Mouse (Mus musculus) brain, adult 10 weeks (tissue): ENCODE measurements around the gene Zfp52. TPM values are rescaled to one million over a fixed set of nuclear protein-coding genes. Genes with fewer than 3 reads are reported as not detected.

Source experiments
- polyA plus RNA-seq: library from polyadenylated mRNA; stranded (reverse); fragments of 350-450 nt; fragmentation: Illumina TruSeq; extraction: RNeasy Lipid Tissue Mini Kit (QIAGEN cat#74804); gene quantifications from one replicate; pipeline ENCODE4 v1.2.3, GENCODE M21; 2015; ENCODE audit warnings: low read depth, low replicate concordance

The Zfp52 gene
- polyA plus RNA-seq = 5.1 TPM

DNA sequence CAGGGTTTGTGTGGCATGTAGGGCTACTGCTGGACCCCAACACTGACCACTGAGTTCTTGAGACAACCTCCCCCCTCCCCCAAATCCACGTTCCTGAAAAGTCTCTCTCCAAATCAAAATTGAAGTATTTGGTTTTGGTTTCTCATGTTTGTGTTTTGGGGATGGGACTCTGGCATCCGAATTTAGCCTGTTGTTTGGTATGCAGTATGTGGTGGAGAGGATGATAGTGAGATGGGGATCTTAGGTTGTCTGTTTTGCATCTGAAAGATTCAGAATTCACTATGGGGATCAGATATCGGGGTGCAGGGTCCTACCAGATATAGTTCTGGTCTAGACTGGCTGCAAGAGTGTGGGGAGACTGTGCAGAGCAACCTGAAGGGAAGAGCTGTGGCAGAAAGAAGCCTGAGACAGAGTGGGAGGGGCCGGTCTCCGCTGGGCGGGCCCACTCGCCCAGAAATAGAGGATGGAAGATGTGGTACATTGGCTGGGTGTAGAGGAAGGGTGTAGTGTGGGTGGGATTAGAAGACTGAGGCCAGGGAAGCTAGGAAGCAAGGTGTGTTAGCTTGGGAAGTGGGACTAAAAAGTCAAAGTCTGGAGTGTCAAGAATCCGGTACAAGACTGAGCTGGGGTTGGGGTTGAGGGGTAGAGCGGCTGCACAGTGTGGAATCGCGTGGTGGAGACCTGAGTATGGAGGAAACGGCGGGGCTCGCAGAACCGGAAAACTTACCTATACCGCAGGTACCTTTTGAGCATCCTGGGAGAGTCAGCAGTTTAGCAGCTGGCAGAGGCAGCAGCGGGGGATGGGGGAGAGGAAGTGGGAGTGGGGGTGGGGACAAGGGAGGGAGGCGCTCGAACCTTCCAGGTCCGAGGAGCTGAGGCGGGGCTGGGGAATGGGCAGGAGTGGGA, at the start of gene Zfp52:
Gene Zfp52 (plus strand): TSS at position 444 of the 906 bp plus-strand sequence.

GRCm38 (mm10) chr17:21488760-21489499, 46.4 kb upstream of the Zfp52 start, which contains the start of gene Zfp53:
Zfp53 (plus strand) TSS chr17:21488998.

GRCm38 (mm10) chr17:21566728-21567349, 31.5 kb downstream of the Zfp52 start, which contains the start of gene Zfp948:
Zfp948 (plus strand) TSS chr17:21567008.

Other genes with a start within 250 kb of the Zfp52 start
- not detected for gene Vmn1r237, start 223.7 kb upstream of the Zfp52 start, polyA plus RNA-seq
- gene Zfp677, start 151.8 kb upstream of the Zfp52 start, polyA plus RNA-seq = 3.1 TPM
- gene Zfp54, start 112.3 kb upstream of the Zfp52 start, polyA plus RNA-seq = 3.0 TPM
- gene Zfp51, start 85.2 kb upstream of the Zfp52 start, polyA plus RNA-seq = 5.8 TPM
- 5.0 TPM for gene Zfp53, start 46.5 kb upstream of the Zfp52 start, polyA plus RNA-seq
- 14.0 TPM for gene Zfp948, start 31.5 kb downstream of the Zfp52 start, polyA plus RNA-seq
- 18.1 TPM for gene Zfp983, start 115.1 kb downstream of the Zfp52 start, polyA plus RNA-seq
- 5.0 TPM for gene Gm10226, start 156.3 kb downstream of the Zfp52 start, polyA plus RNA-seq
- gene Zfp760, start 172.2 kb downstream of the Zfp52 start, polyA plus RNA-seq = 8.5 TPM
- gene Zfp229, start 195.3 kb downstream of the Zfp52 start, polyA plus RNA-seq = 2.7 TPM